Mouse (Mus musculus): ENCODE data around the gene Lef1. TPM values are rescaled to one million over a fixed set of nuclear protein-coding genes. Genes with fewer than 3 reads are reported as not detected.

Gene Lef1
- polyA plus RNA-seq, 1 experiment from 2014 or later = 25.9 TPM

GRCm38 (mm10) chr3:131191454-131191853, 81.2 kb downstream of the Lef1 start:
- H3K4me3 ChIP-seq (ENCODE audit: low read depth, low read length) = no peak overlapping the region
- 82% methylated on average over 7 of the region's 7 CpGs for WGBS
- no peaks in the 10 kb centered on the region for H3K27me3 ChIP-seq (replicated peaks; ENCODE audit: control insufficient read depth, insufficient read depth, low read length)
- peaks cover 12% of the 10 kb centered on the region; the same call in 1 of the 2 replicates for H3K4me1 ChIP-seq (ENCODE audit: control insufficient read depth, insufficient read depth, low read length)
- no peak for DNase-seq (ENCODE audit: low spot score)
- H3K9ac ChIP-seq (ENCODE audit: low read depth, low read length) = no peak overlapping the region
- H3K36me3 ChIP-seq (ENCODE audit: control insufficient read depth, insufficient read depth, low read length) = 0 out of 2 replicates have a peak, but pooled peaks cover 5% of the 10 kb centered on the region
- H3K4me2 ChIP-seq (ENCODE audit: low read depth, low read length) = no peak overlapping the region
- H3K27ac ChIP-seq (replicated peaks; ENCODE audit: low read depth, low read length) = no peak overlapping the region
- no peaks in the 10 kb centered on the region for H3K9me3 ChIP-seq (ENCODE audit: control insufficient read depth, low read length)
- ATAC-seq (ENCODE audit: low read depth) = no peak

GRCm38 (mm10) chr3:131196050-131196449, 85.8 kb downstream of the Lef1 start:
- peak overlapping the region; percentile 52 for H3K27ac ChIP-seq (replicated peaks; ENCODE audit: low read depth, low read length)
- H3K9ac ChIP-seq (ENCODE audit: low read depth, low read length) = no peak overlapping the region
- H3K4me3 ChIP-seq (ENCODE audit: low read depth, low read length) = no peak overlapping the region
- no peak for DNase-seq (ENCODE audit: low spot score)
- peaks cover 9% of the 10 kb centered on the region; the same call in 1 of the 2 replicates for H3K4me1 ChIP-seq (ENCODE audit: control insufficient read depth, insufficient read depth, low read length)
- H3K4me2 ChIP-seq (ENCODE audit: low read depth, low read length) = no peak overlapping the region
- no peaks in the 10 kb centered on the region for H3K9me3 ChIP-seq (ENCODE audit: control insufficient read depth, low read length)
- no peak for ATAC-seq (ENCODE audit: low read depth)
- no peaks in the 10 kb centered on the region for H3K27me3 ChIP-seq (replicated peaks; ENCODE audit: control insufficient read depth, insufficient read depth, low read length)
- 0 out of 2 replicates have a peak, but pooled peaks cover 5% of the 10 kb centered on the region for H3K36me3 ChIP-seq (ENCODE audit: control insufficient read depth, insufficient read depth, low read length)
- 48% methylated on average over 10 of the region's 10 CpGs for WGBS

GRCm38 (mm10) chr3:131196507-131197019, 86.3 kb downstream of the Lef1 start:
- Histone ChIP-seq H3K9ac (ENCODE audit: low read depth, low read length) (no peak overlapping the region), H3K4me2 (ENCODE audit: low read depth, low read length) (no peak overlapping the region), H3K4me1 (ENCODE audit: control insufficient read depth, insufficient read depth, low read length) (peaks cover 9% of the 10 kb centered on the region; the same call in 1 of the 2 replicates), H3K36me3 (ENCODE audit: control insufficient read depth, insufficient read depth, low read length) (0 out of 2 replicates have a peak, but pooled peaks cover 5% of the 10 kb centered on the region), H3K27ac (replicated peaks; ENCODE audit: low read depth, low read length) (peak overlapping the region; percentile 52; the same call in 1 of the 2 replicates), H3K27me3 (replicated peaks; ENCODE audit: control insufficient read depth, insufficient read depth, low read length) (no peaks in the 10 kb centered on the region), H3K9me3 (ENCODE audit: control insufficient read depth, low read length) (no peaks in the 10 kb centered on the region), H3K4me3 (ENCODE audit: low read depth, low read length) (no peak overlapping the region)
- ATAC-seq (ENCODE audit: low read depth) (no peak), DNase-seq (ENCODE audit: low spot score) (peak; percentile 26)
- WGBS = 38% methylated on average over 8 of the region's 8 CpGs

GRCm38 (mm10) chr3:131198991-131199390, 88.7 kb downstream of the Lef1 start:
- Histone ChIP-seq H3K27me3 (replicated peaks; ENCODE audit: control insufficient read depth, insufficient read depth, low read length) (no peaks in the 10 kb centered on the region), H3K4me2 (ENCODE audit: low read depth, low read length) (no peak overlapping the region), H3K27ac (replicated peaks; ENCODE audit: low read depth, low read length) (no peak overlapping the region), H3K36me3 (ENCODE audit: control insufficient read depth, insufficient read depth, low read length) (0 out of 2 replicates have a peak, but pooled peaks cover 5% of the 10 kb centered on the region), H3K9ac (ENCODE audit: low read depth, low read length) (no peak overlapping the region), H3K4me3 (ENCODE audit: low read depth, low read length) (no peak overlapping the region), H3K4me1 (ENCODE audit: control insufficient read depth, insufficient read depth, low read length) (peaks cover 15% of the 10 kb centered on the region; the same call in 1 of the 2 replicates), H3K9me3 (ENCODE audit: control insufficient read depth, low read length) (no peaks in the 10 kb centered on the region)
- ATAC-seq (ENCODE audit: low read depth) = no peak
- 77% methylated on average over 3 of the region's 3 CpGs for WGBS
- DNase-seq (ENCODE audit: low spot score) = no peak

GRCm38 (mm10) chr3:131199590-131200288, 89.5 kb downstream of the Lef1 start:
- H3K9me3 ChIP-seq (ENCODE audit: control insufficient read depth, low read length) = no peaks in the 10 kb centered on the region
- H3K36me3 ChIP-seq (ENCODE audit: control insufficient read depth, insufficient read depth, low read length) = 0 out of 2 replicates have a peak, but pooled peaks cover under 1% of the 10 kb centered on the region
- H3K9ac ChIP-seq (ENCODE audit: low read depth, low read length) = no peak overlapping the region
- WGBS = 72% methylated on average over 20 of the region's 20 CpGs
- no peaks in the 10 kb centered on the region for H3K27me3 ChIP-seq (replicated peaks; ENCODE audit: control insufficient read depth, insufficient read depth, low read length)
- DNase-seq (ENCODE audit: low spot score) (no peak), ATAC-seq (ENCODE audit: low read depth) (no peak)
- no peak overlapping the region for H3K4me2 ChIP-seq (ENCODE audit: low read depth, low read length)
- H3K27ac ChIP-seq (replicated peaks; ENCODE audit: low read depth, low read length) = no peak overlapping the region
- H3K4me1 ChIP-seq (ENCODE audit: control insufficient read depth, insufficient read depth, low read length) = peaks cover 15% of the 10 kb centered on the region; the same call in 1 of the 2 replicates
- no peak overlapping the region for H3K4me3 ChIP-seq (ENCODE audit: low read depth, low read length)

GRCm38 (mm10) chr3:131202311-131202710, 92.0 kb downstream of the Lef1 start:
- DNase-seq (ENCODE audit: low spot score) (no peak), ATAC-seq (ENCODE audit: low read depth) (peak; percentile 63; the same call in 1 of the 2 replicates)
- H3K4me1 ChIP-seq (ENCODE audit: control insufficient read depth, insufficient read depth, low read length) = 0 out of 2 replicates have a peak, but pooled peaks cover 6% of the 10 kb centered on the region
- H3K4me2 ChIP-seq (ENCODE audit: low read depth, low read length) = no peak overlapping the region
- no peaks in the 10 kb centered on the region for H3K27me3 ChIP-seq (replicated peaks; ENCODE audit: control insufficient read depth, insufficient read depth, low read length)
- no peaks in the 10 kb centered on the region for H3K9me3 ChIP-seq (ENCODE audit: control insufficient read depth, low read length)
- H3K36me3 ChIP-seq (ENCODE audit: control insufficient read depth, insufficient read depth, low read length) = no peaks in the 10 kb centered on the region
- no peak overlapping the region for H3K27ac ChIP-seq (replicated peaks; ENCODE audit: low read depth, low read length)
- H3K4me3 ChIP-seq (ENCODE audit: low read depth, low read length) = no peak overlapping the region
- WGBS = 20% methylated on average over 7 of the region's 7 CpGs
- no peak overlapping the region for H3K9ac ChIP-seq (ENCODE audit: low read depth, low read length)

- no peak overlapping the region; the same call in 1 of the 2 replicates for H3K27ac ChIP-seq (replicated peaks; ENCODE audit: low read depth, low read length)
- no peak overlapping the region for H3K4me2 ChIP-seq (ENCODE audit: low read depth, low read length)
- H3K4me1 ChIP-seq (ENCODE audit: control insufficient read depth, insufficient read depth, low read length) = no peaks in the 10 kb centered on the region
- ATAC-seq (ENCODE audit: low read depth) (peak; percentile 22; the same call in 1 of the 2 replicates), DNase-seq (ENCODE audit: low spot score) (no peak)
- H3K9ac ChIP-seq (ENCODE audit: low read depth, low read length) = no peak overlapping the region
- H3K27me3 ChIP-seq (replicated peaks; ENCODE audit: control insufficient read depth, insufficient read depth, low read length) = no peaks in the 10 kb centered on the region
- no peaks in the 10 kb centered on the region for H3K9me3 ChIP-seq (ENCODE audit: control insufficient read depth, low read length)
- WGBS = 80% methylated on average over 5 of the region's 5 CpGs
- H3K4me3 ChIP-seq (ENCODE audit: low read depth, low read length) = no peak overlapping the region
- no peaks in the 10 kb centered on the region for H3K36me3 ChIP-seq (ENCODE audit: control insufficient read depth, insufficient read depth, low read length)
Observed at GRCm38 (mm10) chr3:131207846-131208245, 97.6 kb downstream of the Lef1 start.

GRCm38 (mm10) chr3:131208265-131208891, 98.1 kb downstream of the Lef1 start:
- ATAC-seq (ENCODE audit: low read depth) = peak; percentile 33; the same call in 1 of the 2 replicates
- no peaks in the 10 kb centered on the region for H3K36me3 ChIP-seq (ENCODE audit: control insufficient read depth, insufficient read depth, low read length)
- H3K4me1 ChIP-seq (ENCODE audit: control insufficient read depth, insufficient read depth, low read length) = no peaks in the 10 kb centered on the region
- no peaks in the 10 kb centered on the region for H3K9me3 ChIP-seq (ENCODE audit: control insufficient read depth, low read length)
- no peak overlapping the region; the same call in 1 of the 2 replicates for H3K27ac ChIP-seq (replicated peaks; ENCODE audit: low read depth, low read length)
- H3K4me2 ChIP-seq (ENCODE audit: low read depth, low read length) = no peak overlapping the region
- H3K27me3 ChIP-seq (replicated peaks; ENCODE audit: control insufficient read depth, insufficient read depth, low read length) = no peaks in the 10 kb centered on the region
- no peak overlapping the region for H3K4me3 ChIP-seq (ENCODE audit: low read depth, low read length)
- no peak overlapping the region for H3K9ac ChIP-seq (ENCODE audit: low read depth, low read length)
- DNase-seq (ENCODE audit: low spot score) = peak; percentile 30
- 57% methylated on average over 13 of the region's 13 CpGs for WGBS

All from embryonic facial prominence, embryonic 14.5 days (tissue).